Mouse (Mus musculus): Measurements from ENCODE around the gene Fgf2. TPM values are rescaled to one million over a fixed set of nuclear protein-coding genes. Genes with fewer than 3 reads are reported as not detected.

Gene Fgf2
- polyA plus RNA-seq, 2 experiments, result 10.5 to 12.9 TPM

DNA sequence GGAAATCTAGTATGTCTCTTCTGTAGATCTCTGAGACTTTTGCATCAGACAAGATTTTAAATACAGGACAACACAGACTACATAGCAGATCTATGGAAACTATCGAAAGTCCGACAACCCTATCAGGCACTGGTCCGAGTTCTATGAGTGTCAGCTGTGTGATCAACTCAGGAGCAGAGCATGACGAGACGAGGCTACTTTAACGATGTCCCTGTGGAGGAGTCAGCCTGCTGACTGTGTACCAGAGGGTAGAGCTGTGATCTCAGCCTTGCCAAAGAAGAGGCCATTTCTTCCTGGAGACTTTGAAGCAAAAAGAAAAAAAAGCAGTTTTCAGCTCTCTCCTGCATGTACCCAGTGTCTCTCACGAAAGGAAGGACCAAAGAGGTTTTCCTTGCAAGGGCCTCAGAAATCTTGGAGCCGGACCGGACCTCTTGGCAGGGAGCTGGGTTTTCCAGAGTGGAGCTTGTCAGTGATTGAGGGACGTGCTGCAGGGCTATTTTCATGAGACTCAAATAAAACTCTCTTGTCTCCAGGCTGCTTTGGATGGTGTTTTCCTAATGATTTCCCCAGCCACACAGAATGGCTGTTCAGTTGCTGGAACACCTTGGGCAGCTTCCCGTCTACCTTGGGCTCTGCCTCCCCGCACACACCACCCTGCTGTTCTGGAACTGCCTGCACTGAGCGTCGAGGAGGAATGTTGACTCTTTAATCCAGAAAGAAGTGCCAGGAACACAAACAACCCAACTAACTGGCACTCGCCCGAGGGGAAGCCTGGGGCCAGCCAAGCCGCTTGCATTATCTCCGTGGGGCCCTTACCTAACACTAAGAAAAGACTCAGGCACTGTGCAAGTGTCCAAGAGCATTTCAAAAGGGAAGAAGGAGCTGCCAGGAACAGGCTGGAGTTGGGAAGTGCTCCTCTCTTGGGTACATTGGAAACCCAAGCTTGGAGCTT is 32.1 kb downstream of the Fgf2 start:
- Histone ChIP-seq H3K4me3 (replicated peaks; ENCODE audit: low read length) (no peak overlapping the region), H3K27ac (replicated peaks; ENCODE audit: low read depth, low read length) (peak overlapping the region; percentile 83), H3K4me1 (ENCODE audit: control insufficient read depth, insufficient read depth, low read length) (peaks cover 49% of the 10 kb centered on the region), H3K9ac (ENCODE audit: low read depth, low read length, severe bottlenecking) (no peak overlapping the region), H3K9me3 (ENCODE audit: control insufficient read depth, low read length) (no peaks in the 10 kb centered on the region), H3K4me2 (replicated peaks; ENCODE audit: low read depth, low read length, severe bottlenecking) (peak overlapping the region; percentile 0; the same call in 1 of the 2 replicates), H3K27me3 (ENCODE audit: control insufficient read depth, insufficient read depth, low read length) (no peaks in the 10 kb centered on the region), H3K36me3 (ENCODE audit: control insufficient read depth, insufficient read depth, low read length) (no peaks in the 10 kb centered on the region)
- ATAC-seq (ENCODE audit: low FRiP score, low read depth) (peak; percentile 71), DNase-seq (ENCODE audit: low spot score) (peak; percentile 78)
- no peak for TF ChIP-seq POLR2A (IDR thresholded peaks at IDR 0.05; ENCODE audit: borderline replicate concordance, extremely low read depth, insufficient read depth, insufficient read length)
- 39% methylated on average over 18 of the region's 18 CpGs for WGBS

DNA sequence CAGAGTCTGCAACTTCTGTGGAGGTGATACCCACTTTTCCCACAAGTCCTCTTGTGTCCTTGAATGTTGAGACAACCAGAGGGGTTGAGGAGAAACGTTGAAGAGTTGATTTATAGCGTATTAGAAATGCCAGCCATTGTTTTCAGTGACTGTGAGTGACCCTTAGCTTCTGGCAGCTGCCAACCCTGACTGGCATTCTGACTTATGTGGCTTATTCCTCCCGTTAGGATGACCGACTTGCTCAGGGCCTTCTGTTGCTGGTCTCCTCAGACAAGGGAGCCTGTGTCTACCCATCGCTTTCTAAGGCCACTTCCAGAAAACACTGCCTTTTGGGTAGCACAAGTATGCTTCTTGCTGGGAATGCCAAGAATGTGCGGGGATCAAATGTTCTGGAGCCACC is 33.3 kb downstream of the Fgf2 start:
- DNase-seq (ENCODE audit: low spot score) (peak; percentile 31), ATAC-seq (ENCODE audit: low FRiP score, low read depth) (no peak)
- Histone ChIP-seq H3K4me1 (ENCODE audit: control insufficient read depth, insufficient read depth, low read length) (peaks cover 49% of the 10 kb centered on the region), H3K9ac (ENCODE audit: low read depth, low read length, severe bottlenecking) (no peak overlapping the region), H3K9me3 (ENCODE audit: control insufficient read depth, low read length) (no peaks in the 10 kb centered on the region), H3K36me3 (ENCODE audit: control insufficient read depth, insufficient read depth, low read length) (no peaks in the 10 kb centered on the region), H3K4me2 (replicated peaks; ENCODE audit: low read depth, low read length, severe bottlenecking) (no peak overlapping the region), H3K27me3 (ENCODE audit: control insufficient read depth, insufficient read depth, low read length) (no peaks in the 10 kb centered on the region), H3K27ac (replicated peaks; ENCODE audit: low read depth, low read length) (peak overlapping the region; percentile 67; the same call in 1 of the 2 replicates), H3K4me3 (replicated peaks; ENCODE audit: low read length) (no peak overlapping the region)
- TF ChIP-seq POLR2A (IDR thresholded peaks at IDR 0.05; ENCODE audit: borderline replicate concordance, extremely low read depth, insufficient read depth, insufficient read length), result no peak
- 50% methylated on average over 6 of the region's 6 CpGs for WGBS

DNA sequence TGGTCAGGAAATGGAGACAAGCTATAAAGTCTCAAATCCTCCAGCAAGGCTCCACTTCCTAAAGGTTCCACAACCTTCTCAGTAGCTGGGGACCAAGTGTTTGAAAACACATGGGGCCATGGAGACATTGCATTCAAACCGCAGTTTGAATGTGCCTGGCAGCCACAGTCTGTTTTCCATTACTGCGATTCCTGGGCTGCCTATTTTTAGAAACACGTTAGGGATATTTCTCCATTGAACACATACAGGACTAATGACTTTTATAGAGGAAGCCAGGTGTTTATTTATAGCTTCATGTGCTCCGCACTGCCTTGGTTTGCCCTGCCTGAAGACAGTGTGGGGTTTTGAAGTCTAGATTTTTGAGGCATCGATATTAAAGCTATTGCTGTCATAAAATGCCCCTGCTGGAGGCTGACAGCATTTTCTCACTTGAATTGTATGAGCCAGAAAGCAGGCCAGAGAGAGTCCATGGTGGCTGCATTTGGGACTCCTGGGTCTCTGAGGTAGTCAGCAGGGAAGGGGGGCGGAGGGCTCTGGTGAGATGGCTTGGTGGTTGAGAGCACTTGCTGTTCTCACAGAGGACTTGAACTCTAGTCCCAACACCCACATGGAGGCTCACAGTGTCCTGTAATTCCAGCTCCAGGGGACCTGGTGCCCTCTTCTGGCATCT is 35.1 kb downstream of the Fgf2 start:
- Histone ChIP-seq H3K4me1 (ENCODE audit: control insufficient read depth, insufficient read depth, low read length) (peaks cover 44% of the 10 kb centered on the region), H3K27ac (replicated peaks; ENCODE audit: low read depth, low read length) (peak overlapping the region; percentile 70), H3K4me2 (replicated peaks; ENCODE audit: low read depth, low read length, severe bottlenecking) (no peak overlapping the region), H3K9ac (ENCODE audit: low read depth, low read length, severe bottlenecking) (no peak overlapping the region), H3K36me3 (ENCODE audit: control insufficient read depth, insufficient read depth, low read length) (0 out of 2 replicates have a peak, but pooled peaks cover 5% of the 10 kb centered on the region), H3K4me3 (replicated peaks; ENCODE audit: low read length) (no peak overlapping the region), H3K9me3 (ENCODE audit: control insufficient read depth, low read length) (no peaks in the 10 kb centered on the region), H3K27me3 (ENCODE audit: control insufficient read depth, insufficient read depth, low read length) (no peaks in the 10 kb centered on the region)
- TF ChIP-seq POLR2A (IDR thresholded peaks at IDR 0.05; ENCODE audit: borderline replicate concordance, extremely low read depth, insufficient read depth, insufficient read length), result no peak
- WGBS, result 15% methylated on average over 6 of the region's 6 CpGs
- DNase-seq (ENCODE audit: low spot score) (peak; percentile 82), ATAC-seq (ENCODE audit: low FRiP score, low read depth) (peak; percentile 70)

- no peak overlapping the region for H3K27ac ChIP-seq (replicated peaks; ENCODE audit: low read depth, low read length)
- H3K27me3 ChIP-seq (ENCODE audit: control insufficient read depth, insufficient read depth, low read length), result no peaks in the 10 kb centered on the region
- DNase-seq (ENCODE audit: low spot score), result no peak
- no peaks in the 10 kb centered on the region for H3K9me3 ChIP-seq (ENCODE audit: control insufficient read depth, low read length)
- TF ChIP-seq POLR2A (IDR thresholded peaks at IDR 0.05; ENCODE audit: borderline replicate concordance, extremely low read depth, insufficient read depth, insufficient read length), result no peak
- no peak overlapping the region for H3K4me3 ChIP-seq (replicated peaks; ENCODE audit: low read length)
- no peak overlapping the region for H3K4me2 ChIP-seq (replicated peaks; ENCODE audit: low read depth, low read length, severe bottlenecking)
- H3K36me3 ChIP-seq (ENCODE audit: control insufficient read depth, insufficient read depth, low read length), result 0 out of 2 replicates have a peak, but pooled peaks cover 5% of the 10 kb centered on the region
- H3K9ac ChIP-seq (ENCODE audit: low read depth, low read length, severe bottlenecking), result no peak overlapping the region
- ATAC-seq (ENCODE audit: low FRiP score, low read depth), result no peak
- peaks cover 11% of the 10 kb centered on the region for H3K4me1 ChIP-seq (ENCODE audit: control insufficient read depth, insufficient read depth, low read length)
- WGBS, result 76% methylated on average over 6 of the region's 6 CpGs
Measured at GRCm38 (mm10) chr3:37387310-37387709, 39.2 kb downstream of the Fgf2 start.

DNA sequence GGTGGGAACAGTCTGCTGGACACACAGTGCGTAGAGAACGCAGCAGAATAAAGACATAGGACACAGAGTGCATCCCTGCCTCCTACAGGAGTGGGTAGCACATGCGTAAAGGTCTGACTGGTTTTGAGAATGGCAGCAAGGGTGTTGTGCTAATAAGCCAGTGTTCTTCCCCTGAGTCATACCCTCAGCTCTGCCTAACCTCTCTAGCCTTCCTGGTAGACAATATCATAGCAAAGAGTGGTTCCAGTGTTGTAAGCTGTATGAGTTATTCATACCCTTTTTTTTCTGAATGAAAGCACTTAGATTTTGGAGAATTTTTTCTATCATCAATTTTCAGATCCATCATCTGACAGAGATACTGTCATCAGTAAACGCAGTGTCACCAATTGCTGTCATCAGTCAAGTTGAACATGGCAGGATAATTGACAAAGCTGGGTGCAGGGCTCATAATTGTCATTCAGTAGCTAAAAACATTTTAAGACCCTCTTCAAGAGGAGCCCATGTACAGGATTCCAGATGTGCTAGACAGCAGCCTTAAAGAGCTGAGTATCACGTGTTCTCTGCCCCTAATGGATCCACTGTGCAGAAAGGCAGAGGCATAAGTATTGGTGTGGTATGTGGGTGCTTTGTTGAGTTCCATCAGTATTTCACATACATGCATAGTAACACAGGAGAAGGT is 48.9 kb downstream of the Fgf2 start:
- no peak for DNase-seq (ENCODE audit: low spot score)
- Histone ChIP-seq H3K4me1 (ENCODE audit: control insufficient read depth, insufficient read depth, low read length) (peaks cover 17% of the 10 kb centered on the region), H3K27ac (replicated peaks; ENCODE audit: low read depth, low read length) (no peak overlapping the region), H3K9me3 (ENCODE audit: control insufficient read depth, low read length) (no peaks in the 10 kb centered on the region), H3K4me2 (replicated peaks; ENCODE audit: low read depth, low read length, severe bottlenecking) (no peak overlapping the region), H3K36me3 (ENCODE audit: control insufficient read depth, insufficient read depth, low read length) (no peaks in the 10 kb centered on the region), H3K4me3 (replicated peaks; ENCODE audit: low read length) (no peak overlapping the region), H3K27me3 (ENCODE audit: control insufficient read depth, insufficient read depth, low read length) (no peaks in the 10 kb centered on the region), H3K9ac (ENCODE audit: low read depth, low read length, severe bottlenecking) (no peak overlapping the region)
- WGBS, result 89% methylated on average over 5 of the region's 5 CpGs
- no peak for ATAC-seq (ENCODE audit: low FRiP score, low read depth)
- no peak for TF ChIP-seq POLR2A (IDR thresholded peaks at IDR 0.05; ENCODE audit: borderline replicate concordance, extremely low read depth, insufficient read depth, insufficient read length)
